Mouse (Mus musculus) MN1 (cell line): ENCODE data around the gene C1qa.
A peak's percentile ranks its signal among the peaks of the same experiment; 100 is the strongest.

ENCODE experiments used
- DNase-seq: peaks from one replicate; pipeline ENCODE4 v3.0.0-alpha.2; 2016; ENCODE audit warnings: low spot score

C1qa gene

GRCm38 (mm10) chr4:136899154-136899553 lies 551 bp upstream of the C1qa start:
- no peak for DNase-seq

DNA sequence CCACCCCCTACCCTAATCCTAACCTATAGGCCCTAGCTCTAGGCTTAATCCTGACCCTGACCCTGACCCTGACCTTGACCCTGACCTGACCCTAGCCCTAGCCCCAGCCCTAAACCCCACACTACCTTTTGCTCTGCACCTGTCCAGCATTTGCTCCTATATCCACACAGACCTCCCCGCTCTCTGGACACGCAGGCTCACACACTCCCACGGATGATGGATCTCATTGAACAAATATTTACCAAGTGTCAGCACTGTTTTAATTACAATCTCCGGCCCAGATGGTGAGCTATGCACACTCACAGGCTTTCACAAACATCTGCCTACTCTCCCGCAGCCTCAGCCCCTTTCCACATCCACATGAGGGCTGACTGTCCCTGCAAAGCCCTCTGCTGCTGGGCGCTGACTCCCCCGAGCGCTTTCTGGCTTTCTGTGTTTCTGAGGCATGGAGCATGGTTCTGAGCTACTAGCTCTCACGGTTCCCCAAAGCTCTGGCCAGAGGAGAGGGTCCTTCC lies 462 bp downstream of the C1qa start:
- DNase-seq = no peak

DNA sequence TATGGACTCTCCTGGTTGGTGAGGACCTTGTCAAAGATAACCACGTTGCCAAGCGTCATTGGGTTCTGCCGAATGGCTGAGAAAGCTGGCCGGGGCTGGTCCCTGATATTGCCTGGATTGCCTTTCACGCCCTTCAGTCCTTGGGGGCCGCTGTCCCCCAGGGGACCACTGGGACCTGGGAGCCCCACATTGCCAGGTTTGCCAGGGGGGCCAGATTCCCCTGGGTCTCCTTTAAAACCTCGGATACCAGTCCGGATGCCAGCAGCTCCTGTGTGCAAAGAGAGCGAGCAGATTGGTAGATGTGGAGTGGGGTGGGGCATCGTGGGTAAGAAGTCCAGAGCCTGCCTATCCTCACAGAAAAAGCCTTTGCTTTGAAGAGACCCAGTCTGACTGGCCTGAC lies 2.1 kb downstream of the C1qa start:
- peak; percentile 40 for DNase-seq

DNA sequence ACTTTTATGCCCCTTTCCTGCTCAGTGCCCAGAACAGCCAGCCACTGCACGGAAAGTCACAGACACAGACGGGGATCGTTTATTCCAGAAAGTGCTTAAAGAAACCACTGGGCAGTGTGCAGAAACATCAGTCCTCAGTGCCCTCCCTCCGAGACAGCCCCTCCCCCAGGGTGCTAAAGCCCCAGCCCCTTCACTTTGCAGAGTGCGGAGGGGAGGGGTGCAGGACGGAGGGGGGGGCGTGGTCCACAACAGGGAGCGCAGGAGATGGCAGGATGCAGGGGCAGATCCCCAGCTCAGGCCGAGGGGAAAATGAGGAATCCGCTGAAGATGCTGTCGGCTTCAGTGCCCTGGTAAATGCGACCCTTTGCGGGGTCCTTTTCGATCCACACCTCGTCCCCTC lies 2.7 kb downstream of the C1qa start:
- peak; percentile 42 for DNase-seq

GRCm38 (mm10) chr4:136894821-136895220 lies 3.8 kb downstream of the C1qa start:
- DNase-seq = no peak

DNA sequence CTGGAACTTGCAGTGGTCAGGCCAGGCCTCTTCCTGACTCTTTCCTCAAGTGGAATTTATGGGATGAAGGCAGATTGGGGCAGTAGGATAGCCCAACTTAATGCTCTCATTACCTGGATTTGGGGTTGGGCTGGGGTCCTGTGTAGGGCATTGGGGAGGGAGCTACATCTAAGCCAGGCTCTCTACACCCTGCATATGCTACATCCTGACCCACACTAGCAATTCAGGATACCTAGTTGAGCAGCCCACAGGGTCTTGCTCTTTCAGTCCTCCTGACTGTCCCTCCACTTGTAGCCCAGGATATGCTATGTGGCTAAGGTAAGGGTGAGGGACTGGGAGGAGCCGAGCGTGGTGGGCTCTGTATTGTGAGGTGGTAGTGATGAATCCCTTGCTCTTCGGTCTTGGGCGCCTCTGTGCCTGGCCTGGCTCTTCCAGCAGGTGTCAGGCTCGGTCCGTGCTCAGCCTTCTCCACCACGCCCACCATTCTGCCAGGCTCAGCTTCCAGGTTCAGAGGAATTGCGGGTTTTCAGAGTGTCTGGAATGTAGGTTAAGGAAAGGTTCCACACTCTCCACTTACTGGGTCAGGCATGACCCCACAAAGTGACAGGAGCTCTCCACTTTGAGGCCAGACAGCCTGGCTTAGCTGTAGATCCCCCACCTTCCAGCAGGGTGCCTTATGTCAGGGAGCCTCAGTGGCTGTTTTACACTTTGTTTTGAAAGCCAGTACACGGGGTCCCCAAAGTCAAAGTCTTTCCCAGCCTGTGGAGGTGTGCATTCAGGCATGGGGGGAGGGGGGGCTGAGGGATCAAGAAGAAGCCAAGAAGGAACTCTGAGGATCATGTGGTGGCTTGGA lies 4.7 kb downstream of the C1qa start:
- peak; percentile 72 for DNase-seq

DNA sequence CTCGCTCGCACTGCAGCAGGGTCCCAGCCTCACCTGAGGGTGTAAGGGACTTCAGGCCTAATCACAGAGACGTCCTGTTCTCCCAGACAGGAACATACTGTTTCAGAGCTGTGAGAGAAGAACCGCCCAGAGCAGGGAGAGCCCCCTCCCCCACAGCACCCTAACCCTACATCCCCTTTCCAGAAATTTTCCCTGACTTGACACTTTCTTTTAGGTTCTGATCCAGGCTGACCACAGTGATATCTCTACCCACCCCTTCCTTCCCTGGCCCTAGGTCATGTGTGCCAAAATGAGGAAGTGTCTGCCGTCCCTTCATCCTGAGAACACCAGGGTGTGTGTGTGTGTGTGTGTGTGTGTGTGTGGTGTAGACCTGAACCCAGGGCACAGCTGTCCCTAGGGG lies 5.8 kb downstream of the C1qa start, which contains the start of gene C1qc:
Gene C1qc, minus strand, starts transcription at position 255 of the 400 bp plus-strand sequence.
- DNase-seq = no peak

DNA sequence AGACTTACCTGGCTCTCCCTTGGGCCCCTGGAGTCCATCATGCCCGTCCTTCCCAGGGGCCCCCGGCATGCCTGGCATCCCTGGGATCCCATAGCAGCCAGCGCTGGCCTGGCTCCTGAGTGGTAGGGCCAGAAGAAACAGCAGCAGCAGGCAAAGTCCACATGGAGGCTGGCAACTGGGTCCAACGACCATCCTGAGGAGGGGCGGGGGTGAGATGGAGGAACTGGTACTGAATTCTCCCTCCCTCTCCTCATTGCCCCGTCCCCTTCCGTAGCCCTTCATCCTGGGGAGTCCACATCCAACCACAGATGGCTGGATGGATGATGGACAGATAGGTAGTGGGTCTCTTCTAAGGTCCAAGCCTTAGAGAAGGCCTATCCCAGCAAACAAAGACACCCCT lies 6.2 kb downstream of the C1qa start:
- DNase-seq = no peak

DNA sequence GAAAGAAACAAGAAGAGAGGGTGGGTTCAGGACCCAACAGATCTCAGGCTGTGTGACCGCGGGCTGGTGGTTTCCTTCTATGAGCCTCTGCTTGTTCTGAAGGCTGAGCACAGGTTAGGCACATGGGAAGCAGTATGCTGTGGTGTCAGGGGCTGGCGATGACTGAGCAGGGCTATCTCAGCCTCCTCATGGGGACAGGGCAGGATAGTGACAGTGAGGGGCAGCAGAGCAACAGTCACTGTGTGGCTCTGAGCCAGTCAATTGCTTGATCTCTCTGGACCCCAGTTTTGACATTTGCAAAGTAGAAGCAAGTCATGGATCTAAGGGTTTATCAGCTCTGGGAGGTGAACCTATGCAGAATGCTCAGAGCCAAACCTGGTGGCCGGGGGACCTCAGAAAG lies 7.5 kb downstream of the C1qa start:
- DNase-seq = no peak

- no peak for DNase-seq
Observed at GRCm38 (mm10) chr4:136889981-136890380, 8.6 kb downstream of the C1qa start.

GRCm38 (mm10) chr4:136887714-136888113 lies 10.9 kb downstream of the C1qa start:
- DNase-seq = no peak

- DNase-seq = no peak
Observed at GRCm38 (mm10) chr4:136886101-136886500, 12.5 kb downstream of the C1qa start, which contains the start of gene C1qb. C1qb (minus strand) TSS chr4:136886187.

- DNase-seq = peak; percentile 52
Observed at GRCm38 (mm10) chr4:136878601-136879000, 20.0 kb downstream of the C1qa start.

- no peak for DNase-seq
Observed at GRCm38 (mm10) chr4:136878171-136878570, 20.4 kb downstream of the C1qa start.

GRCm38 (mm10) chr4:136876971-136877370 lies 21.6 kb downstream of the C1qa start:
- peak; percentile 64 for DNase-seq

- DNase-seq = no peak
Observed at GRCm38 (mm10) chr4:136875012-136875411, 23.6 kb downstream of the C1qa start.

- DNase-seq = no peak
Observed at GRCm38 (mm10) chr4:136868371-136868770, 30.2 kb downstream of the C1qa start.

GRCm38 (mm10) chr4:136867690-136868345 lies 30.8 kb downstream of the C1qa start:
- peak; percentile 65 for DNase-seq

- no peak for DNase-seq
Observed at GRCm38 (mm10) chr4:136865531-136865930, 33.1 kb downstream of the C1qa start.

- no peak for DNase-seq
Observed at GRCm38 (mm10) chr4:136864751-136865470, 33.7 kb downstream of the C1qa start.

GRCm38 (mm10) chr4:136863517-136863916 lies 35.1 kb downstream of the C1qa start:
- no peak for DNase-seq

DNA sequence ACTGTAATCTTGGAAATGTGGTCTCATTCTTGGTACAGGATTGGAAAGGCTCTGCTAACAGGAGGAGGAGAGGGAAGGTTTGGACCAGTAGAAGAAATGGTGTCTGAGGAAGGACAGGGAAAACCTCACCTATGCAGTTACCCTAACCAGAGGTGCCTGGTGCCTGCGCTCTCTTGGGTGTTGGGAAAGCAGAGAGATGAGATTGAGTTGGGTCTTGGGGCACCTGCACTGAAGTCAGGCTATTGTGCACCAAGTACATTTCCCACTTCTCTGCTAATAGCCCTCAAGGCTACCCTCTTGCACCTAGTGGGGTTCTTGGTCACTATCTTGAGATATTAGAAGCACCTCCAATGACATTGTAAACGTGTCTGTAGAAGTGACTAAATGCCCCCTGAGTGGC lies 36.2 kb downstream of the C1qa start:
- no peak for DNase-seq
